Mouse (Mus musculus): Measurements from ENCODE around the gene Acat3.

- TF ChIP-seq CTCF (IDR thresholded peaks at IDR 0.05; ENCODE audit: extremely low read depth, insufficient read length, insufficient replicate concordance, low read depth, low read length) (no peak), POLR2A (IDR thresholded peaks at IDR 0.05; ENCODE audit: low read depth, low read length) (no peak)
Observed at GRCm38 (mm10) chr17:12973851-12974250, 33.5 kb upstream of the Acat3 start.

Data from small intestine, adult 2 months (tissue).